Comparison of ENCODE assay signal across 12 mouse cellular contexts in genomic region chr13:14015609-14016008, GRCm38 (mm10).
"Had no signal": no experiment of that assay in that cellular context is flagged by ENCODE, and none has a peak within 500 bp of the region (broad histone marks: within the 10 kb centered on the region; RNA-seq: fewer than 3 reads in every experiment).

No protein-coding gene starts in this region.

- DNase-seq: left cerebral cortex, postnatal 4 days; liver; liver, embryonic 13.5 days; liver, postnatal 0 days; lung, adult 18-20 months; lung, adult 2 months; lung, embryonic 14.5 days; lung, postnatal 10 days; lung, postnatal 14 days; lung, postnatal 36 days; lung, postnatal 4 days; midbrain, embryonic 14.5 days had no signal
